Mouse (Mus musculus): Measurements from ENCODE around the gene Anks6. TPM values are rescaled to one million over a fixed set of nuclear protein-coding genes. Genes with fewer than 3 reads are reported as not detected.

Gene Anks6
- polyA plus RNA-seq, 1 experiment from 2014 or later, result 4.8 TPM

- no peak for ATAC-seq (ENCODE audit: insufficient number of reproducible peaks, insufficient read depth, low FRiP score, low read depth)
- Histone ChIP-seq H3K27me3 (ENCODE audit: control insufficient read depth, insufficient read depth, low read length) (no peaks in the 10 kb centered on the region), H3K4me2 (replicated peaks; ENCODE audit: low read depth, low read length) (no peak overlapping the region), H3K4me1 (ENCODE audit: control insufficient read depth, insufficient read depth, low read length) (no peaks in the 10 kb centered on the region), H3K36me3 (ENCODE audit: control insufficient read depth, insufficient read depth, low read length) (no peaks in the 10 kb centered on the region), H3K9me3 (ENCODE audit: control insufficient read depth, low read depth, low read length) (no peaks in the 10 kb centered on the region), H3K9ac (replicated peaks; ENCODE audit: low read depth, low read length) (no peak overlapping the region), H3K27ac (ENCODE audit: low read length) (no peak overlapping the region), H3K4me3 (ENCODE audit: low read depth, low read length) (no peak overlapping the region)
- 89% methylated on average over 7 of the region's 7 CpGs for WGBS
These were observed 80.1 kb downstream of the Anks6 start for GRCm38 (mm10) chr4:46977161-46977560.

- Histone ChIP-seq H3K27ac (ENCODE audit: low read length) (no peak overlapping the region), H3K27me3 (ENCODE audit: control insufficient read depth, insufficient read depth, low read length) (no peaks in the 10 kb centered on the region), H3K9me3 (ENCODE audit: control insufficient read depth, low read depth, low read length) (no peaks in the 10 kb centered on the region), H3K4me2 (replicated peaks; ENCODE audit: low read depth, low read length) (no peak overlapping the region), H3K36me3 (ENCODE audit: control insufficient read depth, insufficient read depth, low read length) (no peaks in the 10 kb centered on the region), H3K4me3 (ENCODE audit: low read depth, low read length) (no peak overlapping the region), H3K9ac (replicated peaks; ENCODE audit: low read depth, low read length) (no peak overlapping the region), H3K4me1 (ENCODE audit: control insufficient read depth, insufficient read depth, low read length) (no peaks in the 10 kb centered on the region)
- WGBS, result 53% methylated on average over 11 of the region's 11 CpGs
- ATAC-seq (ENCODE audit: insufficient number of reproducible peaks, insufficient read depth, low FRiP score, low read depth), result no peak
These were observed 80.6 kb downstream of the Anks6 start for GRCm38 (mm10) chr4:46976671-46977071.

GRCm38 (mm10) chr4:46973322-46973721 lies 83.9 kb downstream of the Anks6 start:
- Histone ChIP-seq H3K4me3 (ENCODE audit: low read depth, low read length) (no peak overlapping the region), H3K9me3 (ENCODE audit: control insufficient read depth, low read depth, low read length) (no peaks in the 10 kb centered on the region), H3K9ac (replicated peaks; ENCODE audit: low read depth, low read length) (no peak overlapping the region), H3K36me3 (ENCODE audit: control insufficient read depth, insufficient read depth, low read length) (no peaks in the 10 kb centered on the region), H3K27ac (ENCODE audit: low read length) (no peak overlapping the region), H3K27me3 (ENCODE audit: control insufficient read depth, insufficient read depth, low read length) (no peaks in the 10 kb centered on the region), H3K4me2 (replicated peaks; ENCODE audit: low read depth, low read length) (no peak overlapping the region), H3K4me1 (ENCODE audit: control insufficient read depth, insufficient read depth, low read length) (no peaks in the 10 kb centered on the region)
- ATAC-seq (ENCODE audit: insufficient number of reproducible peaks, insufficient read depth, low FRiP score, low read depth), result no peak
- 75% methylated on average over 10 of the region's 10 CpGs for WGBS

- Histone ChIP-seq H3K36me3 (ENCODE audit: control insufficient read depth, insufficient read depth, low read length) (no peaks in the 10 kb centered on the region), H3K9me3 (ENCODE audit: control insufficient read depth, low read depth, low read length) (no peaks in the 10 kb centered on the region), H3K27ac (ENCODE audit: low read length) (no peak overlapping the region), H3K4me2 (replicated peaks; ENCODE audit: low read depth, low read length) (no peak overlapping the region), H3K27me3 (ENCODE audit: control insufficient read depth, insufficient read depth, low read length) (no peaks in the 10 kb centered on the region), H3K4me3 (ENCODE audit: low read depth, low read length) (no peak overlapping the region), H3K9ac (replicated peaks; ENCODE audit: low read depth, low read length) (no peak overlapping the region), H3K4me1 (ENCODE audit: control insufficient read depth, insufficient read depth, low read length) (no peaks in the 10 kb centered on the region)
- ATAC-seq (ENCODE audit: insufficient number of reproducible peaks, insufficient read depth, low FRiP score, low read depth), result no peak
- WGBS, result 88% methylated on average over 10 of the region's 10 CpGs
These were observed 89.2 kb downstream of the Anks6 start for GRCm38 (mm10) chr4:46967981-46968380.

- no peak for ATAC-seq (ENCODE audit: insufficient number of reproducible peaks, insufficient read depth, low FRiP score, low read depth)
These were observed 90.7 kb downstream of the Anks6 start for GRCm38 (mm10) chr4:46966551-46966950.

More at GRCm38 (mm10) chr4:46966551-46966950, 90.7 kb downstream of the Anks6 start:
- no peaks in the 10 kb centered on the region for H3K27me3 ChIP-seq (ENCODE audit: control insufficient read depth, insufficient read depth, low read length)
- no peaks in the 10 kb centered on the region for H3K9me3 ChIP-seq (ENCODE audit: control insufficient read depth, low read depth, low read length)
- no peaks in the 10 kb centered on the region for H3K36me3 ChIP-seq (ENCODE audit: control insufficient read depth, insufficient read depth, low read length)
- H3K9ac ChIP-seq (replicated peaks; ENCODE audit: low read depth, low read length), result no peak overlapping the region
- no peak overlapping the region for H3K4me2 ChIP-seq (replicated peaks; ENCODE audit: low read depth, low read length)
- no peak overlapping the region for H3K4me3 ChIP-seq (ENCODE audit: low read depth, low read length)
- no peak overlapping the region for H3K27ac ChIP-seq (ENCODE audit: low read length)
- no peaks in the 10 kb centered on the region for H3K4me1 ChIP-seq (ENCODE audit: control insufficient read depth, insufficient read depth, low read length)

Other genes starting within 250 kb of the Anks6 start
- 0.08 and 0.09 TPM in 2 replicates for gene Gabbr2, start 65.6 kb downstream of the Anks6 start, polyA plus RNA-seq (2014; fragmentation: Nextera tagmentation; extraction: Ambion mirVana)
- 23.1 and 26.6 TPM in 2 replicates for gene Galnt12, start 34.5 kb upstream of the Anks6 start, polyA plus RNA-seq (2014; fragmentation: Nextera tagmentation; extraction: Ambion mirVana)
- gene Col15a1, start 150.7 kb upstream of the Anks6 start, polyA plus RNA-seq (2014; fragmentation: Nextera tagmentation; extraction: Ambion mirVana), result 23.1 and 23.8 TPM in 2 replicates